Mouse (Mus musculus) heart, postnatal 0 days (tissue): Measurements from ENCODE around the gene Tmem192.

Source experiments
- CTCF ChIP-seq: IDR thresholded peaks from 2 replicates; pipeline ENCODE4 v1.5.1; 2016; ENCODE audit warnings: antibody characterized with exemption, control low read depth, low read depth
- EP300 ChIP-seq: IDR thresholded peaks from 2 replicates; pipeline ENCODE4 v1.6.1; 2016; ENCODE audit warnings: antibody characterized with exemption, low read depth

DNA sequence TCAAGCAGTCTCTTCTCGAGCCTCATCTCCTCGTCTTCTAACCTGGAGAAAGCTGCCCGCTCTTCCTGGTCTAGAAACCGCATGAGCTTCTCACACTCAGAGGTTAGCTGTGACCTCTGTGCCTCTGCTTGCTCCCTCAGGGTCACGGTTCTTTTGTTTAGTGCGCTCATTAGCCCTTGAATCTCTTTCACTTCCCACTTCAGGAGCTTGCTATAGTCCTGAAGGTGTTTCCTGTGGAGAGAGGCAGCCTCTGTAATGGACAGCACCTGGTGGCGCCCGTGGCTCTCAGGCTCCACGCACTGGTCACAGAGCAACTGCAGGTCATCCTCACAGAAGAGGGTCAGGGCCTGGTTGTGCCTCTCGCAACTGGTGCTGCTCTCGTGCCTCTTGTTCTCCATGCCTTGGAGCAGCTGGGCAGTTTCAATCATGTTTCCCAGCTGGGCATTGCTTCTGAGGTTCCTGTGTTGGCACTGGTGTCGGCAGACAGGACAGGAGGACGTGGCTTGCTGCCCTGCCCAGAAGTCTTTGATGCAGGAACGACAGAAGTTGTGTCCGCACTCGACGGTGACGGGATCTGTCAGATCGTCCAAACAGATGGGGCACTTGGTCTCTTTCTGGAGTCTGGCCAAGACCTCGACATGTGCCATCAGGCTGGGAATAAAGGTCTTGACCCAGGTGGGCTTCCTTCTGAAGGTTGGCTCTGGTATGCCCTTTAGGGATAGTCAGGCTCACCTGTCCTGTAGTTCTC, 36.3 kb downstream of the Tmem192 start:
- TF ChIP-seq CTCF (no peak), EP300 (no peak)
